Mouse (Mus musculus): ENCODE data around the gene Amt.
"Not testable (repeated sequence)": the region's sequence is repeated elsewhere in the genome, so short reads cannot be mapped to it uniquely, and the experiment has no call there.

The Amt gene

GRCm38 (mm10) chr9:108280071-108280828 is 16.4 kb upstream of the Amt start:
- DNase-seq (ENCODE audit: low spot score): peak; percentile 79

GRCm38 (mm10) chr9:108284410-108284809 is 12.2 kb upstream of the Amt start:
- DNase-seq (ENCODE audit: low spot score): no peak

GRCm38 (mm10) chr9:108287526-108288238 is 9.0 kb upstream of the Amt start:
- DNase-seq (ENCODE audit: low spot score): not testable (repeated sequence)

- DNase-seq (ENCODE audit: low spot score): no peak
These were observed 7.3 kb upstream of the Amt start for GRCm38 (mm10) chr9:108289347-108289746.

- DNase-seq (ENCODE audit: low spot score): peak; percentile 91
These were observed 6.5 kb upstream of the Amt start, which contains the start of gene Nicn1 for GRCm38 (mm10) chr9:108290016-108290750. TSS of gene Nicn1 (plus strand) at chr9:108290429.

- no peak for DNase-seq (ENCODE audit: low spot score)
These were observed 5.9 kb upstream of the Amt start for GRCm38 (mm10) chr9:108290773-108291172.

GRCm38 (mm10) chr9:108301853-108302252 is 5.2 kb downstream of the Amt start:
- DNase-seq (ENCODE audit: low spot score): no peak

GRCm38 (mm10) chr9:108304716-108305115 is 8.1 kb downstream of the Amt start:
- no peak for DNase-seq (ENCODE audit: low spot score)

- no peak for DNase-seq (ENCODE audit: low spot score)
These were observed 8.5 kb downstream of the Amt start for GRCm38 (mm10) chr9:108305170-108305569.

- DNase-seq (ENCODE audit: low spot score): peak; percentile 99
These were observed 9.2 kb downstream of the Amt start, which contains the start of the genes Rhoa and Tcta for GRCm38 (mm10) chr9:108305629-108306520. TSS of gene Rhoa (plus strand) at chr9:108306129. TSS of gene Tcta (minus strand) at chr9:108306160.

GRCm38 (mm10) chr9:108306571-108306980 is 9.9 kb downstream of the Amt start:
- DNase-seq (ENCODE audit: low spot score): no peak

GRCm38 (mm10) chr9:108307021-108307807 is 10.6 kb downstream of the Amt start:
- DNase-seq (ENCODE audit: low spot score): no peak

- DNase-seq (ENCODE audit: low spot score): no peak
These were observed 11.5 kb downstream of the Amt start for GRCm38 (mm10) chr9:108308141-108308540.

GRCm38 (mm10) chr9:108317572-108317971 is 20.9 kb downstream of the Amt start:
- no peak for DNase-seq (ENCODE audit: low spot score)

GRCm38 (mm10) chr9:108318462-108318861 is 21.8 kb downstream of the Amt start:
- DNase-seq (ENCODE audit: low spot score): no peak

GRCm38 (mm10) chr9:108322054-108322453 is 25.4 kb downstream of the Amt start:
- DNase-seq (ENCODE audit: low spot score): not testable (repeated sequence)

- no peak for DNase-seq (ENCODE audit: low spot score)
These were observed 28.1 kb downstream of the Amt start for GRCm38 (mm10) chr9:108324784-108325183.

- DNase-seq (ENCODE audit: low spot score): no peak
These were observed 29.2 kb downstream of the Amt start for GRCm38 (mm10) chr9:108325811-108326210.

- DNase-seq (ENCODE audit: low spot score): no peak
These were observed 41.3 kb downstream of the Amt start for GRCm38 (mm10) chr9:108337848-108338550.

GRCm38 (mm10) chr9:108338551-108338885 is 41.9 kb downstream of the Amt start:
- DNase-seq (ENCODE audit: low spot score): no peak

Measured in testis, postnatal 14 days (tissue).